Mouse (Mus musculus): ENCODE data around the gene Hnf4a. TPM values are rescaled to one million over a fixed set of nuclear protein-coding genes. Genes with fewer than 3 reads are reported as not detected.

Hnf4a gene
- total and polyA plus RNA-seq, 3 experiments = not detected

DNA sequence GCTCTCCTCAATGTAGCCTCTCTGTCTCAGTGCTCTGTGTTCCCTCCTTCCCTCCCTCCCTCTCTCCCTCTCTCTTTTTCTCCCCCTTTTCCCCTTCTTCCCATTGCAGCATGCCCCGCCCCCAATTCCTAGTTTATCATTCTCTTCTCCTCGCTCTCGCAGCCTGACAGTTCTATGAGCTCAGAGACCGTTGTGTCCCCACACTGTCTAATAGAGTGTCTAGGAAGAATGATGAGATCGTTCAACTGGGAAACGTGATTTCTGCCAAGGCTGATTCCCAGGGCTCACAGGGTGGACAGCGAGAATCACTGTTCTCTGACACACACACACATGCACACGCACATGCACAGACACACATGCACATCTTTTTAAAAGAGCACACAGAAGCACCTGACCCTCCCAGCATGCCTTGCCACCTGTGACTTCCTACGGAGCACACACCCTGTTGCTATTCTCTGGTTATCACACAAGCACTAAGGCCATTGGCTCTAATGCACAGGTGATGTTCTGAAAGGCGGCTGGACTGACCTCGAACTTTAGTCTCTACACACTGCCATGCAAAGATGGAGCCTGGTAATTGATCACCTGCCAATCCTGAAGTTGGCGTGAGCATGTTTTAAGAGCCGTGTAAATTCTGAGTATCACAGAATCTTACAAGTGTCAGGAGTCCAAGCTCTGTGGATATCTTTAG lies 54.8 kb downstream of the Hnf4a start:
- dilution Hi-C loops (cut with MboI; ENCODE audit: extremely low pct_ligation_motif_present, extremely low pct_unique_long_range_greater_than_20kb, low sequenced_read_pairs) = no loop called here
- in situ Hi-C loops (cut with MboI; ENCODE audit: low pct_ligation_motif_present, low pct_unique_long_range_greater_than_20kb, low sequenced_read_pairs) = no loop called here

GRCm38 (mm10) chr2:163564646-163565045 lies 58.0 kb downstream of the Hnf4a start:
- no peak overlapping the region for H3K27ac ChIP-seq (ENCODE audit: insufficient read depth, low read depth)
- H3K9ac ChIP-seq (ENCODE audit: insufficient read depth, low read depth) = no peak overlapping the region
- no peaks in the 10 kb centered on the region for H3K36me3 ChIP-seq (replicated peaks in 1 of 2; ENCODE audit: control insufficient read depth in 1 of 2, insufficient read depth in 1 of 2, low read length in 1 of 2)
- peaks cover 90% of the 10 kb centered on the region for H3K27me3 ChIP-seq (replicated peaks)
- DNase-seq (ENCODE audit: extremely low read depth) = no peak
- dilution Hi-C loops (cut with MboI; ENCODE audit: extremely low pct_ligation_motif_present, extremely low pct_unique_long_range_greater_than_20kb, low sequenced_read_pairs) = no loop called here
- no peak overlapping the region for H3K4me2 ChIP-seq (ENCODE audit: insufficient read depth, low read depth, poor library complexity, severe bottlenecking)
- no peaks in the 10 kb centered on the region for H3K4me1 ChIP-seq (ENCODE audit: control insufficient read depth in 1 of 2, insufficient read depth in 2 of 2)
- H3K4me3 ChIP-seq (replicated peaks in 1 of 3; ENCODE audit: low read depth in 2 of 3, low read length in 2 of 3, poor library complexity in 1 of 3) = no peak overlapping the region
- no peaks in the 10 kb centered on the region for H3K9me3 ChIP-seq (replicated peaks; ENCODE audit: low read length)
- TF ChIP-seq JUND (conservative IDR thresholded peaks at IDR 0.05; ENCODE audit: low read depth, low read length) = no peak
- TF ChIP-seq POLR2A (IDR thresholded peaks at IDR 0.05; ENCODE audit: low read depth, low read length) = no peak
- TF ChIP-seq JUN (IDR thresholded peaks at IDR 0.05; ENCODE audit: insufficient read depth, low read depth, low read length) = no peak
- peak; percentile 53; the same call in 1 of the 2 replicates for TF ChIP-seq MXI1 (IDR thresholded peaks at IDR 0.05; ENCODE audit: low read depth, low read length)
- no peak for TF ChIP-seq TCF12 (IDR thresholded peaks at IDR 0.05; ENCODE audit: low read depth, low read length)
- TF ChIP-seq USF2 (conservative IDR thresholded peaks at IDR 0.05; ENCODE audit: low read depth, low read length) = no peak
- in situ Hi-C loops (cut with MboI; ENCODE audit: low pct_ligation_motif_present, low pct_unique_long_range_greater_than_20kb, low sequenced_read_pairs) = no loop called here
- H3K79me2 ChIP-seq (replicated peaks; ENCODE audit: control insufficient read depth, extremely low read depth, insufficient read depth, poor library complexity, severe bottlenecking) = no peaks in the 10 kb centered on the region

More for the DNA sequence above, 54.8 kb downstream of the Hnf4a start:
- no peak overlapping the region for H3K27ac ChIP-seq (ENCODE audit: insufficient read depth, low read depth)
- no peak for DNase-seq (ENCODE audit: extremely low read depth)
- no peak overlapping the region for H3K4me2 ChIP-seq (ENCODE audit: insufficient read depth, low read depth, poor library complexity, severe bottlenecking)
- peaks cover 93% of the 10 kb centered on the region for H3K27me3 ChIP-seq (replicated peaks)
- H3K9ac ChIP-seq (ENCODE audit: insufficient read depth, low read depth) = no peak overlapping the region
- no peak overlapping the region for H3K4me3 ChIP-seq (replicated peaks in 1 of 3; ENCODE audit: low read depth in 2 of 3, low read length in 2 of 3, poor library complexity in 1 of 3)
- no peaks in the 10 kb centered on the region for H3K36me3 ChIP-seq (replicated peaks in 1 of 2; ENCODE audit: control insufficient read depth in 1 of 2, insufficient read depth in 1 of 2, low read length in 1 of 2)
- no peaks in the 10 kb centered on the region for H3K9me3 ChIP-seq (replicated peaks; ENCODE audit: low read length)
- H3K4me1 ChIP-seq (ENCODE audit: control insufficient read depth in 1 of 2, insufficient read depth in 2 of 2) = no peaks in the 10 kb centered on the region
- no peaks in the 10 kb centered on the region for H3K79me2 ChIP-seq (replicated peaks; ENCODE audit: control insufficient read depth, extremely low read depth, insufficient read depth, poor library complexity, severe bottlenecking)
- no peak for TF ChIP-seq MAFK (IDR thresholded peaks at IDR 0.05; ENCODE audit: insufficient replicate concordance, low read length)

- Histone ChIP-seq H3K9ac (ENCODE audit: insufficient read depth, low read depth) (no peak overlapping the region), H3K4me3 (replicated peaks in 1 of 3; ENCODE audit: low read depth in 2 of 3, low read length in 2 of 3, poor library complexity in 1 of 3) (no peak overlapping the region), H3K27ac (ENCODE audit: insufficient read depth, low read depth) (no peak overlapping the region), H3K79me2 (replicated peaks; ENCODE audit: control insufficient read depth, extremely low read depth, insufficient read depth, poor library complexity, severe bottlenecking) (no peaks in the 10 kb centered on the region), H3K4me2 (ENCODE audit: insufficient read depth, low read depth, poor library complexity, severe bottlenecking) (no peak overlapping the region), H3K27me3 (replicated peaks) (peaks cover 91% of the 10 kb centered on the region), H3K9me3 (replicated peaks; ENCODE audit: low read length) (no peaks in the 10 kb centered on the region), H3K4me1 (ENCODE audit: control insufficient read depth in 1 of 2, insufficient read depth in 2 of 2) (peaks cover 0 to 7% of the 10 kb centered on the region in 2 experiments; a peak in 3 of 4 replicates), H3K36me3 (replicated peaks in 1 of 2; ENCODE audit: control insufficient read depth in 1 of 2, insufficient read depth in 1 of 2, low read length in 1 of 2) (no peaks in the 10 kb centered on the region)
- TF ChIP-seq PAX5 (IDR thresholded peaks at IDR 0.05; ENCODE audit: low read length) (no peak), MYC (IDR thresholded peaks at IDR 0.05; ENCODE audit: low read depth, low read length) (no peak), BHLHE40 (IDR thresholded peaks at IDR 0.05; ENCODE audit: low read depth, low read length) (no peak), CTCF (conservative IDR thresholded peaks at IDR 0.05 in 1 of 2, IDR thresholded peaks at IDR 0.05 in 1 of 2; ENCODE audit: low read depth in 2 of 2, low read length in 2 of 2) (no peak), ZMIZ1 (IDR thresholded peaks at IDR 0.05; ENCODE audit: low read depth, low read length) (no peak), JUN (IDR thresholded peaks at IDR 0.05; ENCODE audit: insufficient read depth, low read depth, low read length) (no peak), POLR2A (IDR thresholded peaks at IDR 0.05; ENCODE audit: low read depth, low read length) (no peak), TCF12 (IDR thresholded peaks at IDR 0.05; ENCODE audit: low read depth, low read length) (no peak), USF2 (conservative IDR thresholded peaks at IDR 0.05; ENCODE audit: low read depth, low read length) (no peak), USF1 (IDR thresholded peaks at IDR 0.05; ENCODE audit: low read depth, low read length) (no peak), MXI1 (IDR thresholded peaks at IDR 0.05; ENCODE audit: low read depth, low read length) (no peak), NRF1 (IDR thresholded peaks at IDR 0.05; ENCODE audit: low read depth, low read length) (no peak), ZKSCAN1 (IDR thresholded peaks at IDR 0.05; ENCODE audit: borderline replicate concordance, low read depth, low read length) (no peak), MEF2A (IDR thresholded peaks at IDR 0.05; ENCODE audit: borderline replicate concordance, low read depth, low read length) (no peak), E2F4 (IDR thresholded peaks at IDR 0.05; ENCODE audit: insufficient replicate concordance, low read depth, low read length) (no peak), SIN3A (IDR thresholded peaks at IDR 0.05; ENCODE audit: low read length) (no peak), IRF4 (IDR thresholded peaks at IDR 0.05; ENCODE audit: low read depth, low read length) (no peak), TBP (conservative IDR thresholded peaks at IDR 0.05; ENCODE audit: low read depth, low read length) (no peak)
- in situ Hi-C loops (cut with MboI; ENCODE audit: low pct_ligation_motif_present, low pct_unique_long_range_greater_than_20kb, low sequenced_read_pairs) = no loop called here
- DNase-seq (ENCODE audit: extremely low read depth) = no peak
- dilution Hi-C loops (cut with MboI; ENCODE audit: extremely low pct_ligation_motif_present, extremely low pct_unique_long_range_greater_than_20kb, low sequenced_read_pairs) = no loop called here
These were observed 67.7 kb downstream of the Hnf4a start for GRCm38 (mm10) chr2:163574321-163574720.
